Mouse (Mus musculus) limb, embryonic 13.5 days (tissue): ENCODE results near the gene Pecam1. TPM values are rescaled to one million over a fixed set of nuclear protein-coding genes. Genes with fewer than 3 reads are reported as not detected.
"Not testable (repeated sequence)": the region's sequence is repeated elsewhere in the genome, so short reads cannot be mapped to it uniquely, and the experiment has no call there.

Experiments
- ATAC-seq: fragments of 200-750 bp; cut with Nextera tagmentation; 2 replicates; pipeline ENCODE4 v1.8.0; 2017; ENCODE audit warnings: low read depth, moderate number of reproducible peaks, moderate TSS enrichment; ENCODE audit not compliant: low FRiP score
- H3K27ac ChIP-seq: fragments of 300-500 bp; sonication (generic); 2 replicates; pipeline ENCODE4 v1.5.1; 2015; ENCODE audit warnings: inconsistent platforms, mild to moderate bottlenecking, moderate library complexity
- H3K27me3 ChIP-seq: fragments of 300-500 bp; sonication (generic); 2 replicates; pipeline ENCODE4 v1.6.1; 2015; ENCODE audit warnings: mild to moderate bottlenecking, inconsistent platforms
- H3K36me3 ChIP-seq: fragments of 300-500 bp; sonication (generic); 2 replicates; pipeline ENCODE4 v1.6.1; 2015; ENCODE audit warnings: inconsistent platforms, mild to moderate bottlenecking, moderate library complexity
- H3K4me1 ChIP-seq: fragments of 300-500 bp; sonication (generic); 2 replicates; pipeline ENCODE4 v1.6.1; 2015; ENCODE audit warnings: inconsistent platforms
- H3K4me2 ChIP-seq: fragments of 300-500 bp; sonication (generic); replicated peaks from 2 replicates; pipeline ENCODE4 v1.6.1; 2015; ENCODE audit warnings: inconsistent platforms, mild to moderate bottlenecking, moderate library complexity
- H3K4me3 ChIP-seq: fragments of 300-500 bp; sonication (generic); 2 replicates; pipeline ENCODE4 v1.5.1; 2015; ENCODE audit warnings: moderate library complexity, mild to moderate bottlenecking, inconsistent platforms
- H3K9ac ChIP-seq: fragments of 300-500 bp; sonication (generic); 2 replicates; pipeline ENCODE4 v1.6.1; 2015; ENCODE audit warnings: mild to moderate bottlenecking, inconsistent platforms
- H3K9me3 ChIP-seq: fragments of 300-500 bp; sonication (generic); 2 replicates; pipeline ENCODE4 v1.6.1; 2016; ENCODE audit warnings: inconsistent platforms
- WGBS: fragments of 180-500 bp; shearing (Covaris S2); methylation state at CpG from one replicate; pipeline ENCODE4 v1.1.7; 2015; 5-methylcytosine and 5-hydroxymethylcytosine counted together
- polyA plus RNA-seq: library from polyadenylated mRNA; unstranded; fragments of >200 nt; fragmentation: Nextera tagmentation; extraction: Ambion mirVana; gene quantifications from 2 replicates; pipeline ENCODE4 v1.2.1, GENCODE M21; 2015

Gene Pecam1
- polyA plus RNA-seq, 1 experiment from 2014 or later: 36.8 TPM

- no peak for ATAC-seq
- peaks cover 4% of the 10 kb centered on the region; the same call in 1 of the 2 replicates for H3K9me3 ChIP-seq
- H3K27me3 ChIP-seq: no peaks in the 10 kb centered on the region
- H3K9ac ChIP-seq: no peak overlapping the region
- no peaks in the 10 kb centered on the region for H3K36me3 ChIP-seq
- no peak overlapping the region for H3K27ac ChIP-seq
- 58% methylated on average over 6 of the region's 6 CpGs for WGBS
- H3K4me1 ChIP-seq: 0 out of 2 replicates have a peak, but pooled peaks cover 3% of the 10 kb centered on the region
- H3K4me3 ChIP-seq: no peak overlapping the region
- no peak overlapping the region for H3K4me2 ChIP-seq
Measured at GRCm38 (mm10) chr11:106742388-106742841, 8.0 kb downstream of the Pecam1 start.

GRCm38 (mm10) chr11:106741826-106742225 lies 8.6 kb downstream of the Pecam1 start:
- no peak for ATAC-seq
- Histone ChIP-seq H3K9me3 (no peaks in the 10 kb centered on the region), H3K4me3 (no peak overlapping the region), H3K9ac (no peak overlapping the region), H3K4me1 (peaks cover 8% of the 10 kb centered on the region; the same call in 1 of the 2 replicates), H3K4me2 (no peak overlapping the region), H3K27me3 (no peaks in the 10 kb centered on the region), H3K36me3 (no peaks in the 10 kb centered on the region), H3K27ac (no peak overlapping the region)
- 91% methylated on average over 3 of the region's 3 CpGs for WGBS

- Histone ChIP-seq H3K4me2 (no peak overlapping the region), H3K36me3 (no peaks in the 10 kb centered on the region), H3K4me3 (no peak overlapping the region), H3K9me3 (no peaks in the 10 kb centered on the region), H3K4me1 (peaks cover 8% of the 10 kb centered on the region; the same call in 1 of the 2 replicates), H3K27ac (no peak overlapping the region), H3K27me3 (no peaks in the 10 kb centered on the region), H3K9ac (no peak overlapping the region)
- ATAC-seq: no peak
- 68% methylated on average over 6 of the region's 6 CpGs for WGBS
Measured at GRCm38 (mm10) chr11:106741232-106741631, 9.2 kb downstream of the Pecam1 start.

- H3K4me1 ChIP-seq, H3K36me3 ChIP-seq, ATAC-seq, H3K27me3 ChIP-seq, H3K27ac ChIP-seq, H3K4me3 ChIP-seq, H3K4me2 ChIP-seq, H3K9ac ChIP-seq, H3K9me3 ChIP-seq: not testable (repeated sequence)
- WGBS: 94% methylated on average over 8 of the region's 8 CpGs
Measured at GRCm38 (mm10) chr11:106740724-106741123, 9.7 kb downstream of the Pecam1 start.

GRCm38 (mm10) chr11:106739116-106739515 lies 11.3 kb downstream of the Pecam1 start:
- no peaks in the 10 kb centered on the region for H3K27me3 ChIP-seq
- 95% methylated on average over 2 of the region's 2 CpGs for WGBS
- H3K4me3 ChIP-seq: no peak overlapping the region
- ATAC-seq: no peak
- H3K4me1 ChIP-seq: peaks cover 8% of the 10 kb centered on the region; the same call in 1 of the 2 replicates
- no peak overlapping the region for H3K4me2 ChIP-seq
- no peak overlapping the region for H3K9ac ChIP-seq
- no peak overlapping the region for H3K27ac ChIP-seq
- no peaks in the 10 kb centered on the region for H3K9me3 ChIP-seq
- no peaks in the 10 kb centered on the region for H3K36me3 ChIP-seq

- H3K9me3 ChIP-seq: no peaks in the 10 kb centered on the region
- 36% methylated on average over 12 of the region's 12 CpGs for WGBS
- H3K4me3 ChIP-seq: no peak overlapping the region
- H3K4me2 ChIP-seq: no peak overlapping the region
- H3K27ac ChIP-seq: no peak overlapping the region
- no peak for ATAC-seq
- H3K36me3 ChIP-seq: no peaks in the 10 kb centered on the region
- peaks cover 8% of the 10 kb centered on the region; the same call in 1 of the 2 replicates for H3K4me1 ChIP-seq
- no peaks in the 10 kb centered on the region for H3K27me3 ChIP-seq
- no peak overlapping the region for H3K9ac ChIP-seq
Measured at GRCm38 (mm10) chr11:106737178-106737621, 13.2 kb downstream of the Pecam1 start.

- Histone ChIP-seq H3K4me2 (no peak overlapping the region), H3K36me3 (no peaks in the 10 kb centered on the region), H3K4me3 (no peak overlapping the region), H3K27me3 (no peaks in the 10 kb centered on the region), H3K4me1 (peaks cover 8% of the 10 kb centered on the region; the same call in 1 of the 2 replicates), H3K9ac (no peak overlapping the region), H3K9me3 (no peaks in the 10 kb centered on the region), H3K27ac (no peak overlapping the region; the same call in 1 of the 2 replicates)
- 69% methylated on average over 3 of the region's 3 CpGs for WGBS
- no peak for ATAC-seq
Measured at GRCm38 (mm10) chr11:106736614-106737013, 13.8 kb downstream of the Pecam1 start.

GRCm38 (mm10) chr11:106730714-106731113 lies 19.7 kb downstream of the Pecam1 start:
- WGBS: 75% methylated on average over 4 of the region's 4 CpGs
- Histone ChIP-seq H3K4me3 (no peak overlapping the region), H3K4me2 (no peak overlapping the region), H3K27me3 (no peaks in the 10 kb centered on the region), H3K36me3 (no peaks in the 10 kb centered on the region), H3K27ac (no peak overlapping the region), H3K9me3 (no peaks in the 10 kb centered on the region), H3K9ac (no peak overlapping the region), H3K4me1 (peaks cover 13% of the 10 kb centered on the region; the same call in 1 of the 2 replicates)
- no peak for ATAC-seq

GRCm38 (mm10) chr11:106729656-106730055 lies 20.8 kb downstream of the Pecam1 start:
- no peak for ATAC-seq
- H3K36me3 ChIP-seq: no peaks in the 10 kb centered on the region
- no peaks in the 10 kb centered on the region for H3K27me3 ChIP-seq
- no peak overlapping the region for H3K4me2 ChIP-seq
- H3K4me1 ChIP-seq: peaks cover 13% of the 10 kb centered on the region; the same call in 1 of the 2 replicates
- H3K9ac ChIP-seq: no peak overlapping the region
- 92% methylated on average over 1 of the region's 1 CpGs for WGBS
- H3K9me3 ChIP-seq: no peaks in the 10 kb centered on the region
- H3K27ac ChIP-seq: no peak overlapping the region
- H3K4me3 ChIP-seq: no peak overlapping the region

GRCm38 (mm10) chr11:106728402-106729366 lies 21.7 kb downstream of the Pecam1 start:
- no peaks in the 10 kb centered on the region for H3K27me3 ChIP-seq
- H3K9ac ChIP-seq: no peak overlapping the region
- no peak overlapping the region for H3K4me2 ChIP-seq
- peaks cover 13% of the 10 kb centered on the region; the same call in 1 of the 2 replicates for H3K4me1 ChIP-seq
- H3K9me3 ChIP-seq: no peaks in the 10 kb centered on the region
- H3K4me3 ChIP-seq: no peak overlapping the region
- no peak overlapping the region for H3K27ac ChIP-seq
- no peak for ATAC-seq
- H3K36me3 ChIP-seq: no peaks in the 10 kb centered on the region
- 64% methylated on average over 10 of the region's 10 CpGs for WGBS

- Histone ChIP-seq H3K9ac (no peak overlapping the region), H3K9me3 (no peaks in the 10 kb centered on the region), H3K27me3 (no peaks in the 10 kb centered on the region), H3K4me2 (no peak overlapping the region), H3K4me3 (no peak overlapping the region), H3K27ac (no peak overlapping the region), H3K36me3 (no peaks in the 10 kb centered on the region), H3K4me1 (peaks cover 13% of the 10 kb centered on the region; the same call in 1 of the 2 replicates)
- 17% methylated on average over 5 of the region's 5 CpGs for WGBS
- no peak for ATAC-seq
Measured at GRCm38 (mm10) chr11:106727967-106728366, 22.5 kb downstream of the Pecam1 start.

- not testable (repeated sequence) for H3K4me2 ChIP-seq, H3K9me3 ChIP-seq, H3K27me3 ChIP-seq, H3K36me3 ChIP-seq, H3K4me3 ChIP-seq, ATAC-seq, H3K9ac ChIP-seq, H3K27ac ChIP-seq
- peaks cover 19% of the 10 kb centered on the region; the same call in 1 of the 2 replicates for H3K4me1 ChIP-seq
- 92% methylated on average over 9 of the region's 9 CpGs for WGBS
Measured at GRCm38 (mm10) chr11:106724916-106725235, 25.6 kb downstream of the Pecam1 start.
